Mouse (Mus musculus): ENCODE data around the gene Ubr4. TPM values are rescaled to one million over a fixed set of nuclear protein-coding genes. Genes with fewer than 3 reads are reported as not detected.
"Not testable (repeated sequence)": the region's sequence is repeated elsewhere in the genome, so short reads cannot be mapped to it uniquely, and the experiment has no call there.

Ubr4 gene
- total RNA-seq, 2 experiments from 2014 or later = 104 to 136 TPM

- no peak for DNase-seq
Observed at GRCm38 (mm10) chr4:139488325-139488724, 135.9 kb downstream of the Ubr4 start.

GRCm38 (mm10) chr4:139489946-139490345 lies 137.5 kb downstream of the Ubr4 start:
- no peak for DNase-seq

- peak; percentile 36 for DNase-seq
Observed at GRCm38 (mm10) chr4:139490413-139491055, 138.1 kb downstream of the Ubr4 start.

- DNase-seq = no peak
Observed at GRCm38 (mm10) chr4:139491541-139492170, 139.2 kb downstream of the Ubr4 start.

- DNase-seq = peak; percentile 21
Observed at GRCm38 (mm10) chr4:139492258-139492833, 139.9 kb downstream of the Ubr4 start.

GRCm38 (mm10) chr4:139493227-139494025 lies 141.0 kb downstream of the Ubr4 start:
- DNase-seq = no peak

- DNase-seq = peak; percentile 22
Observed at GRCm38 (mm10) chr4:139500814-139501213, 148.4 kb downstream of the Ubr4 start.

GRCm38 (mm10) chr4:139501702-139502101 lies 149.3 kb downstream of the Ubr4 start:
- DNase-seq = no peak

GRCm38 (mm10) chr4:139503919-139504318 lies 151.5 kb downstream of the Ubr4 start:
- no peak for DNase-seq

GRCm38 (mm10) chr4:139505716-139506115 lies 153.3 kb downstream of the Ubr4 start:
- no peak for DNase-seq

GRCm38 (mm10) chr4:139506727-139507126 lies 154.3 kb downstream of the Ubr4 start:
- DNase-seq = no peak

GRCm38 (mm10) chr4:139509069-139509468 lies 156.7 kb downstream of the Ubr4 start:
- no peak for DNase-seq

- no peak for DNase-seq
Observed at GRCm38 (mm10) chr4:139511557-139511956, 159.1 kb downstream of the Ubr4 start.

- no peak for DNase-seq
Observed at GRCm38 (mm10) chr4:139512985-139513384, 160.6 kb downstream of the Ubr4 start.

GRCm38 (mm10) chr4:139519221-139519620 lies 166.8 kb downstream of the Ubr4 start:
- DNase-seq = no peak

GRCm38 (mm10) chr4:139521926-139522325 lies 169.5 kb downstream of the Ubr4 start:
- DNase-seq = no peak

- no peak for DNase-seq
Observed at GRCm38 (mm10) chr4:139526475-139526874, 174.1 kb downstream of the Ubr4 start.

- DNase-seq = not testable (repeated sequence)
Observed at GRCm38 (mm10) chr4:139530248-139530647, 177.8 kb downstream of the Ubr4 start, which contains the start of gene Iffo2. Gene Iffo2 (plus strand): TSS chr4:139530548.

GRCm38 (mm10) chr4:139532081-139532480 lies 179.7 kb downstream of the Ubr4 start:
- DNase-seq = no peak

- DNase-seq = peak; percentile 34
Observed at GRCm38 (mm10) chr4:139535127-139535695, 182.8 kb downstream of the Ubr4 start.

- DNase-seq = no peak
Observed at GRCm38 (mm10) chr4:139535719-139536118, 183.3 kb downstream of the Ubr4 start.

- DNase-seq = no peak
Observed at GRCm38 (mm10) chr4:139536706-139537105, 184.3 kb downstream of the Ubr4 start.

Data from adrenal gland, postnatal 10 days (tissue).